Mouse (Mus musculus) stomach, embryonic 16.5 days (tissue): ENCODE results near the gene Krt13. TPM values are rescaled to one million over a fixed set of nuclear protein-coding genes. Genes with fewer than 3 reads are reported as not detected.

ENCODE experiments used
- ATAC-seq: fragments of 200-750 bp; cut with Nextera tagmentation; 2 replicates; pipeline ENCODE4 v1.8.0; 2017; ENCODE audit warnings: moderate number of reproducible peaks, moderate TSS enrichment; ENCODE audit not compliant: insufficient read depth, low FRiP score
- H3K27ac ChIP-seq: fragments of 300-500 bp; sonication (generic); 2 replicates; pipeline ENCODE4 v1.5.1; 2014; ENCODE audit warnings: low read length
- H3K27me3 ChIP-seq: fragments of 300-500 bp; sonication (generic); 2 replicates; pipeline ENCODE4 v1.6.1; 2014; ENCODE audit warnings: low read length, control low read depth, mixed read lengths; ENCODE audit not compliant: control insufficient read depth, insufficient read depth
- H3K36me3 ChIP-seq: fragments of 300-500 bp; sonication (generic); 2 replicates; pipeline ENCODE4 v1.6.1; 2014; ENCODE audit warnings: low read length; ENCODE audit not compliant: control insufficient read depth, insufficient read depth
- H3K4me1 ChIP-seq: fragments of 300-500 bp; sonication (generic); 2 replicates; pipeline ENCODE4 v1.6.1; 2014; ENCODE audit warnings: low read length, control low read depth, mixed read lengths; ENCODE audit not compliant: control insufficient read depth, insufficient read depth
- H3K4me2 ChIP-seq: fragments of 300-500 bp; sonication (generic); 2 replicates; pipeline ENCODE4 v1.6.1; 2014; ENCODE audit warnings: low read depth, low read length, mixed read lengths
- H3K4me3 ChIP-seq: fragments of 300-500 bp; sonication (generic); replicated peaks from 2 replicates; pipeline ENCODE4 v1.5.1; 2014; ENCODE audit warnings: mild to moderate bottlenecking, low read length
- H3K9ac ChIP-seq: fragments of 300-500 bp; sonication (generic); 2 replicates; pipeline ENCODE4 v1.6.1; 2014; ENCODE audit warnings: low read length
- H3K9me3 ChIP-seq: fragments of 300-500 bp; sonication (generic); replicated peaks from 2 replicates; pipeline ENCODE4 v1.6.1; 2016; ENCODE audit warnings: low read length, control low read depth; ENCODE audit not compliant: control insufficient read depth
- WGBS: fragments of 180-500 bp; shearing (Covaris S2); extraction: QIAGEN DNeasy Blood & Tissue Kit; methylation state at CpG from one replicate; pipeline ENCODE4 v1.1.7; 2014; 5-methylcytosine and 5-hydroxymethylcytosine counted together
- polyA plus RNA-seq: library from polyadenylated mRNA; unstranded; fragments of >200 nt; fragmentation: Nextera tagmentation; extraction: Ambion mirVana; gene quantifications from 2 replicates; pipeline ENCODE4 v1.2.1, GENCODE M21; 2015

Krt13 gene
- polyA plus RNA-seq, 1 experiment from 2014 or later: 1,856 TPM

GRCm38 (mm10) chr11:100088378-100089025 lies 32.9 kb downstream of the Krt13 start:
- H3K27me3 ChIP-seq: no peaks in the 10 kb centered on the region
- WGBS: 61% methylated on average over 7 of the region's 7 CpGs
- no peaks in the 10 kb centered on the region for H3K4me1 ChIP-seq
- no peak for ATAC-seq
- H3K9me3 ChIP-seq: no peaks in the 10 kb centered on the region
- no peak overlapping the region for H3K4me2 ChIP-seq
- H3K4me3 ChIP-seq: no peak overlapping the region
- no peaks in the 10 kb centered on the region for H3K36me3 ChIP-seq
- H3K9ac ChIP-seq: no peak overlapping the region
- H3K27ac ChIP-seq: no peak overlapping the region

GRCm38 (mm10) chr11:100087861-100088260 lies 33.5 kb downstream of the Krt13 start, which contains the start of gene Krt32:
Gene Krt32, minus strand, starts transcription at chr11:100088226.
- Histone ChIP-seq H3K27ac (no peak within 1 kb of the TSS), H3K36me3 (no peaks in the 10 kb centered on the region), H3K9me3 (no peaks in the 10 kb centered on the region), H3K27me3 (no peaks in the 10 kb centered on the region), H3K4me2 (no peak within 1 kb of the TSS), H3K4me3 (no peak within 1 kb of the TSS), H3K9ac (no peak within 1 kb of the TSS), H3K4me1 (no peaks in the 10 kb centered on the region)
- WGBS: 94% methylated on average over 10 of the region's 10 CpGs
- ATAC-seq: no peak

GRCm38 (mm10) chr11:100073873-100074272 lies 47.5 kb downstream of the Krt13 start:
- Histone ChIP-seq H3K9ac (no peak overlapping the region), H3K27ac (peak overlapping the region; percentile 87; the same call in 1 of the 2 replicates), H3K4me2 (no peak overlapping the region), H3K27me3 (no peaks in the 10 kb centered on the region), H3K4me3 (no peak overlapping the region), H3K36me3 (no peaks in the 10 kb centered on the region), H3K4me1 (no peaks in the 10 kb centered on the region), H3K9me3 (no peaks in the 10 kb centered on the region)
- ATAC-seq: peak; percentile 78; the same call in 1 of the 2 replicates
- WGBS: 41% methylated on average over 1 of the region's 1 CpGs

Other genes starting within 250 kb of the Krt13 start
- gene Krtap9-1, start 248.2 kb downstream of the Krt13 start, polyA plus RNA-seq: not detected in 2 replicates
- gene Gm11567, start 242.4 kb downstream of the Krt13 start, polyA plus RNA-seq: not detected in 2 replicates
- not detected in 2 replicates for gene Krtap31-1, start 213.6 kb downstream of the Krt13 start, polyA plus RNA-seq
- not detected in 2 replicates for gene Gm11565, start 206.8 kb downstream of the Krt13 start, polyA plus RNA-seq
- gene Krtap31-2, start 185.3 kb downstream of the Krt13 start, polyA plus RNA-seq: not detected in 2 replicates
- gene Krtap9-5, start 173.1 kb downstream of the Krt13 start, polyA plus RNA-seq: not detected in 2 replicates
- gene Krtap29-1, start 142.5 kb downstream of the Krt13 start, polyA plus RNA-seq: not detected in 2 replicates
- gene Krtap16-1, start 135.0 kb downstream of the Krt13 start, polyA plus RNA-seq: not detected in 2 replicates
- gene Krtap17-1, start 127.6 kb downstream of the Krt13 start, polyA plus RNA-seq: not detected in 2 replicates
- gene Krt33a, start 105.4 kb downstream of the Krt13 start, polyA plus RNA-seq: 0.23 and 0.34 TPM in 2 replicates
- gene Krt33b, start 91.7 kb downstream of the Krt13 start, polyA plus RNA-seq: 0.30 TPM in 1 of 2 replicates, not detected in the other
- gene Krt34, start 80.0 kb downstream of the Krt13 start, polyA plus RNA-seq: 3.2 and 4.2 TPM in 2 replicates
- gene Krt31, start 71.0 kb downstream of the Krt13 start, polyA plus RNA-seq: 0.74 and 0.81 TPM in 2 replicates
- 0.24 and 0.40 TPM in 2 replicates for gene Krt32, start 33.3 kb downstream of the Krt13 start, polyA plus RNA-seq
- gene Krt35, start 25.3 kb downstream of the Krt13 start, polyA plus RNA-seq: 0.76 and 1.5 TPM in 2 replicates
- 0.44 and 0.75 TPM in 2 replicates for gene Krt36, start 15.9 kb downstream of the Krt13 start, polyA plus RNA-seq
- 1,477 and 1,759 TPM in 2 replicates for gene Krt15, start 14.4 kb upstream of the Krt13 start, polyA plus RNA-seq
- 1,141 and 1,514 TPM in 2 replicates for gene Krt19, start 27.1 kb upstream of the Krt13 start, polyA plus RNA-seq
- gene Krt9, start 71.7 kb upstream of the Krt13 start, polyA plus RNA-seq: not detected in 2 replicates
- gene Krt14, start 86.0 kb upstream of the Krt13 start, polyA plus RNA-seq: 46.4 and 67.1 TPM in 2 replicates
- 1.6 and 2.2 TPM in 2 replicates for gene Krt16, start 127.3 kb upstream of the Krt13 start, polyA plus RNA-seq
- gene Krt17, start 139.5 kb upstream of the Krt13 start, polyA plus RNA-seq: 34.0 and 45.6 TPM in 2 replicates
- not detected in 2 replicates for gene Krt42, start 148.3 kb upstream of the Krt13 start, polyA plus RNA-seq
- gene Eif1, start 198.3 kb upstream of the Krt13 start, polyA plus RNA-seq: 1,614 and 1,638 TPM in 2 replicates
- gene Gast, start 212.8 kb upstream of the Krt13 start, polyA plus RNA-seq: 10.8 and 13.3 TPM in 2 replicates
- gene Hap1, start 234.6 kb upstream of the Krt13 start, polyA plus RNA-seq: 13.2 and 13.5 TPM in 2 replicates